Mouse (Mus musculus) adrenal gland, postnatal 4 days (tissue): ENCODE data around the gene Zfp64. TPM values are rescaled to one million over a fixed set of nuclear protein-coding genes. Genes with fewer than 3 reads are reported as not detected.

Source experiments
- DNase-seq, 2 experiments: peaks; one replicate each; pipeline ENCODE4 v3.0.0; 2021 to 2022; ENCODE audit warnings: low spot score in 2 of 2, mixed read lengths in 2 of 2
- total RNA-seq, 2 experiments: library from RNA; stranded (reverse); gene quantifications; 2 replicates each; pipeline ENCODE4 v1.2.3; 2021

Zfp64 gene
- total RNA-seq, 2 experiments from 2014 or later = 25.7 to 26.1 TPM

- DNase-seq = no peak
Measured at GRCm38 (mm10) chr2:168955850-168956346, 511 bp upstream of the Zfp64 start.

DNA sequence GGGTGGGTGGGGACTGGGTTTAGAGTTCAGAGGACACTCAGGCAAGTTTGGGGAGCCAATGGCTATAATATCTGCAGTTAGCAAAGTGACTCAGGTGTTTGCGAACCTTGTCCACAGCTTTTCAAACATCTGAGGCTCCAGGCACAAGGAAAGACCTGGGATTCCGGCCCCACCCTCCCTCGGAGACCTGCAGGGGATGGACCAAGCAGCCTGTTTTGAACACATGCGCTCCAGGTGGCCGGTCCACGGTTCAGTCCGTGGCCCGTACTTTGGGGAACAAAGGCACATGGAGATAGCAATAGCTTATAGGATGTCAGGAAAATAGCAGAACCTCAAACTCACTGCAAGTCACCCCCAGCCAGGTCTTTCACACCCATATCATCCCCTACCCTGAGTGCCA lies 1.0 kb downstream of the Zfp64 start:
- DNase-seq = no peak

DNA sequence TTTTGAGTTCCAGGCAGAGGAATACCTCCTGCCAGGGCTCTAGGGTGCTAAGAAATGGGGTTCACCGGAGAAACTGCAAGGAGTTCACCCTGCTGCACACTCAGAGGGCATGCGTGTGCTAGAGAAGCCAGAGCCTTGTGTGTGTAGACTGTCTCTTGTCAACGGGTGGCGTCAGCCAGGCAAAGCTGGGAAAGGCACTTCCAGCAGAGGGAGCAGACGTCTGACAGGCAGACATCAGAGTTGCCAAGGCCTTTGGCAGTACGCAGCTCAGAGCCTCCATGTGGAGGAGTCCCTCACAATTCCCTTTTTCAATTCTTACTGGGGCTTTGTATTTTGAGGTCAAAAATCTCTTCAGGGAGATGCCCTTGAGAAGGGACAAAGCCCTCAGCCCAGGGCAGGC lies 6.9 kb downstream of the Zfp64 start:
- DNase-seq = no peak

DNA sequence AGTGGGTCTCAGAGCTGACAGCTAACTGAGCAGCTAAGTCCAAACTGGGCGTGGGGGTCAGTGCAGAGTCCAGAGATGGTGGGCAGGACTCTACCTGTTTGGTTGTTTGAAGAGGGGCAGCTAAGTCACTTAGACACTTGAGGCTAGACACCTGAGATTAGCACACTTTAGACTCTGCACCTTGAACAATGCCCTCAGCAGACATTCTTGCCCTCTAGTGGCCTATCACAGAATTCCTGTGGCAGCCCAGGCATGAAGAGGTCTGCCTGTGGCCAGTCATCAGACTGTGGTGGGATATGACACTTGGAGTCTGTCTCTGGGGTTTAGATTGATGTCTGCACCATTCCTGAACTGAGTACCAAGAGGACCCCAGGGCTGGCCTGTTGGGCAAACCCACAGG lies 7.7 kb downstream of the Zfp64 start:
- no peak for DNase-seq

GRCm38 (mm10) chr2:168944011-168944410 lies 11.4 kb downstream of the Zfp64 start:
- no peak for DNase-seq

GRCm38 (mm10) chr2:168939941-168940340 lies 15.4 kb downstream of the Zfp64 start:
- DNase-seq = no peak

- DNase-seq = no peak
Measured at GRCm38 (mm10) chr2:168939261-168939933, 16.0 kb downstream of the Zfp64 start.

DNA sequence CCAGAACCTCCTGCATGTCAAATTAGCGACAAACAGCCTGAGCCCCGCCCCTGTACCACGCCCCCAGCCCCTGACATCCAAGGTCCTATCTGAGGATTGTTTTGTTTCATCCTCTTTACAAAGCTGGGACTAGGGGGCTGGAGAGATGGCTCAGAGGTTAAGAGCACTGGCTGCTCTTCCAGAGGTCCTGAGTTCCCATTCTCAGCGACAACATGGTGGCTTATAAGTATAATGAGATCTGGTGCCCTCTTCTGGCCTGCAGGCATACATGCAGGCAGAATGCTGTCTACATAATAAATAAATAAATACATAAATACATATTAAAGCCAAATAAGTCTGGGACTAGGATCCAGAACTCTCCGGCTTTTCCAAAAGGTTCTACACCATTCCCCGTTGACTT lies 18.5 kb downstream of the Zfp64 start:
- DNase-seq = no peak

GRCm38 (mm10) chr2:168935165-168935564 lies 20.2 kb downstream of the Zfp64 start:
- DNase-seq = no peak

GRCm38 (mm10) chr2:168931686-168932085 lies 23.7 kb downstream of the Zfp64 start:
- no peak for DNase-seq

- peak; percentile 41 to 50 for DNase-seq
Measured at GRCm38 (mm10) chr2:168929691-168930090, 25.7 kb downstream of the Zfp64 start.

DNA sequence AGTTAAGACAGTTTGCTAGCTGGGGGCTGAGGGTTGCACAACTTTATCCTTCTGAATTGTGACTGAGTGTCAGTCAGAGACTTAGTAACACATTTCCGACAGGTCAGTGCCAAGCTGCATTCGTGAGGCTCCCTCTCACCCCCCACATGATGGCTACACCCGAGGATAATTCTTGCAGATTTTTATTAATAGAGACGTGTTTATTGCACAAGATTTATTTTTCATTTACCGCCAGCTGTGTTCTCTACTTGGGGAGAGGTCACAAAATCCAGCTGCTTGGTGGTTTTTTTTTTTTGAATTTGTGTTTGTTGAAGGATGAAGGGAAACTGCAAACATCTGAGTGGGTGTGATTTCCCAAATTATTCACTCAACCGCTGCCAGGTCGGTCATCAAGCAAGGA lies 28.0 kb downstream of the Zfp64 start:
- no peak for DNase-seq

- DNase-seq = no peak
Measured at GRCm38 (mm10) chr2:168926257-168926810, 29.1 kb downstream of the Zfp64 start.

DNA sequence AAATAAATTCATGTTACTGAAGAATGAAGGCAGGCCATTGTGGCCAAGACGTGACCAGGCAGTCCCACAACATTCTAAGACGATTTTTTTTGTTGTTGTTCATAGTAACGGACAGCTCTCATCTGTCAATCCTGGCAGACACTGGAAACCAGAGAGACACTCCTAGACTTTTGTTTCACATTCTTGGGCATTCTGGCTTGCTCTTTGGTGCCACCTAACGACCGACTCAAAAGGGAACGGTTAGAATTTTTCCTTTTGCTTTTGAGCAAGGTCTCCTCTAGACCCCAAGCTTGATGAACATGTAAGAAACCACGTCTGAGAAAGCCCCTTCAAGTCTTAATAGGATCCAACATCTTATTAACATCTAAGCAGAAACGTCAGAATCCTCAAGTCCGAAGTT lies 31.7 kb downstream of the Zfp64 start:
- DNase-seq = no peak

- no peak for DNase-seq
Measured at GRCm38 (mm10) chr2:168922466-168922865, 32.9 kb downstream of the Zfp64 start.

DNA sequence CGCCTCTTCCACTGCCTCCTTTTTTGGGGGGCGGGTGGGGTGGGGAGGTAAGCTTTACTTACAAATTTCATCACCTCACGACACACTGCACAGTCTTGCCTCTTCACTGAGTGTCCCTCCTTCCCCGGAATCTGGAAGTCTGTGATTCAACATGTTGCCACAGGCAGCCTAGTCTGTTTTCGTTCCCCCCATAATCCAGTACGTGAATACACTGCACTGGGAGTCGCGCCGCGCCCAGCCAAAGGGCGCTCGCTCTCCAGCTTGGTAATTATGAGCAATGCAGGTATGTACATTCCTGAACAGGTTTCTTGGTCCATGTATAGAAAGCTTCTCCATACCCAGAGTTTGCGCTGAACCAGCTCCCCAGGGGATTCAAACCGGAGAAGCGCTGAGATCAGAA lies 35.4 kb downstream of the Zfp64 start:
- no peak for DNase-seq

GRCm38 (mm10) chr2:168912901-168913721 lies 42.3 kb downstream of the Zfp64 start:
- no peak for DNase-seq

DNA sequence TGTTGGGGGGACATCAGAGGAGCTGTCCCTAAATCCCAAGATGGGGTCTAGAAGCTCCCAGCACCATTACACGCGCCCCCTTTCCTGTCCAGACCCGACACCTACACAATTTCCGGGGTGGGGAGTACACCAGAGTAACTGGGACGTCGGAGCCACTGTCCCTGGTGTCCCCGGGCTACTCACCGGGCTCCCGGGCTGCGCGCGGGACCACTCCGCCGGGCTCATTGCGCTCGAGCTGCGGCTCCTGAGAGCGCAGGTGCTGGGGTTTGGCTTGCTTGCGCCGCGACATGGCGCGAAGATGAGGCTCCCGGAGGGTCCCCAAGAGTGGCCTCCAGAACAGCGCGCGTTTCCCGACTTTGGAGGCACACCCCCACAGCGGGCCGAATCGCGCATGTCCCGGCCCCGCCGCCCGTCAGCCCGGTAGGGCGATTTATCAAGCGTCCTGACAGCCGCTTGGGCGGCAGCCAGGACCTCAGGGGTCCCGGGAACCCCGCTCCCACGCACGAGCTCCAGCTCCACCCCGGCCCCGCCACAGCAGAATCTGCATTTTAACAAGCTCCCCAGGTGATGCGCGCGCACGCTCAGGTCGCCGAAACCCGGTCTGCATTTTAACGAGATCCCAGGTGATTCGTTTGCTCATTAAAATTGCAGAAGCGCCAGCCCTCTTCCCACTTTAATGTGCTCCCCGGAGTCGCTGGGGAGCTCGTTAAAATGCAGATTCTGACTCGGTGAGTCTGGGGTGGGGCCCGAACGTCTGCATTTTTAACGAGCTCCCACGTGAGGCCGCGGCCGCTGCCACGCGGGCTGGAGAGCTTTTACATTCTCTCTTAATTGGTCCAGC lies 43.1 kb downstream of the Zfp64 start:
- DNase-seq = no peak

DNA sequence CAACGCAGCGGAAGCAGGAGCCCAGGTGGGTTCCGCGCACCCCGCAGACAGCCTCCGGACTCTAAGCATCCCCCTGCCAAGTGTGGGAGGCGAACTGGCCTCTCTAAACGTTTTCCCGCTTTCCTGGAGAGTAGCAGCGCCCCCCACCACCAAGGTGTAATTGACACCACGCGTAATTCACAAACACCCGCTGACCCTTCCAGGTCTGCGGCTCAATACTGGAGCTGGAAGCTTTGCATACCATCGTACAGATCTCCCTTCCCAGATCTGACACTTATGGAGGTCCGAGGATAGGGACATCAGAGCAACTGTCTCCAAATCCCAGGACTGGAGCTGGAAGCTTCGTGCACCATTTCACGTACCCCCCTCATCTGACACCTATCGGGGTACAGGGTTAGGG lies 43.9 kb downstream of the Zfp64 start:
- DNase-seq = no peak

DNA sequence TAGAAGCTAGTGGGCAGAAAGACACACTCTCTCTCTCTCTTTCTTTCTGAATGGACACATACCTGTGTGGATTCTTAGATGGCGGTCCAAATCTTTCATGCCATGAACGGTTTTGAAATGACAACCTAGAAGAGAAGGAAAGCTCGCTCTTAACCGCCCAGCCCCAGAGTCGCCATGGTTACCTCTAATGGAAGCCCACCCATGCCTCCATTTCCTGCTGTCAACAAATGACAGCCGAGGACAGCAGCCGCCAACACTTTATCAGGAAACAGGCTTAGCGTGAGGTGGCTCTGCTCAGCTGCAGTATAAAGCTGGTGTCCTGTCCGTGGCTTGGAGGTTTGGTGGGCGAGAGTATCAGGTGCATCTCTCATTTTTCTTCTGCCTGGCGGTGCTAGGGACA lies 49.4 kb downstream of the Zfp64 start:
- DNase-seq = no peak

DNA sequence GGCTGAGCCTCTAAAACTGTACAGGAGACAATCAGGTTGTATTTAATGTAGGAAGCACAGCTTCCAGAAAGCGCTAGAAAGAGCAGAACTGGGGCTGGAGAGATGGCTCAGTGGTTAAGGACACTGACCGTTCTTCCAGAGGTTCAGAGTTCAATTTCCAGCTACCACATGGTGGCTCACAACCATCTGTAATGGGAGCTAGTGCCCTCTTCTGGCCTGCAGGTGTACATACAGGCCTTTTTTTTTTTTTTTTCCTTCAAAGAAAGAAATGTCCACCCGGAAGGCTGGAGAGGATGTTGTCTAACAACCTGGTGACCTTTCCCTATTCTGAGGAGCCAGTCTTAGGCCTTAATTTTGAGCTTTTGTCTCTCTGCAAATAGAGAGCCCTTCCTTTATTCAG lies 50.5 kb downstream of the Zfp64 start:
- DNase-seq = no peak
